ENCODE assay signal across 8 mouse cellular contexts in the genomic region with DNA sequence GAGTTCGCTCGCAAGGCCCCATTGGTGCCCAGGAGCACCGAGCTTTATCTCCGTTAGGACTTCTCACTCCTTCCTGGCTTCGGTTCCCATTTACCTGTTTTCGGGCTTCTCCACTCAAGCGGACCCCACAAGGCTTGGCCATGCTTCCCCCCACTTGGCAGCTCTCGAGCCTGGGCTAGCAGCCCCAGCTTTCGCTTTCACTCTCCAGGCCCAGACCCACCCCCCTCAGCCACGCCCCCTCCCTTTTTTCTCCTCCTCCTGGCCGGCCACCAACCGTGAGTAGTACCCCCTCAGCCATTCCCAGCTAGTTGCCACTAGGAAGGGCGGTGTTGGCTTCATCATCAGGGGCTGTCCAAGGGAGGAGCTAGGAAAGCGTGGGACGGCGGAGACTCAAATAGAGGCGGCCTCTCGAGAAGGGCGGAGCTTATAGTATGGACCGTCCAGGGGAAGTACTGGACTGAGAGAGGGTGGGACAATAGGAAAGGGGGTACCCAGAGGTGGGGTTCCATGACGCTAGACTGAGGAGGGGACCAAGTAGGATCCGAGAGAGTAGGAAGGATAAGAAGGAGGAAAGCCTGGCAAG. TPM values are rescaled to one million over a fixed set of nuclear protein-coding genes. Genes with fewer than 3 reads are reported as not detected.
A peak's percentile ranks its signal among the peaks of the same experiment; 100 is the strongest.
DNase-seq lines count a peak whose midpoint lies in the region; ATAC-seq and TF ChIP-seq lines count a peak whose summit lies in the region.

A gene (minus strand): TSS at position 366 of the 583 bp plus-strand sequence.

- peak within 1 kb of the TSS; percentile 94 for H3K4me3 ChIP-seq in bone marrow macrophage, adult 2 months (ENCODE audit: insufficient read depth, low read length)
- H3K4me3 ChIP-seq in embryonic fibroblast, embryonic 13.5 days (ENCODE audit: insufficient read depth, low read length), result peak within 1 kb of the TSS; percentile 96
- peak within 1 kb of the TSS; percentile 96 for H3K4me3 ChIP-seq in kidney, embryonic 14.5 days (ENCODE audit: low read length)
- H3K4me3 ChIP-seq in limb, embryonic 15.5 days, result peak within 1 kb of the TSS; percentile 79

- H3K4me1 ChIP-seq in bone marrow macrophage, adult 2 months (ENCODE audit: control insufficient read depth, insufficient read depth, low read length), result peaks cover 8% of the 10 kb centered on the region
- 0 out of 2 replicates have a peak, but pooled peaks cover 4% of the 10 kb centered on the region for H3K4me1 ChIP-seq in embryonic fibroblast, embryonic 13.5 days (ENCODE audit: control insufficient read depth, insufficient read depth, low read length)
- H3K4me1 ChIP-seq in kidney, embryonic 14.5 days (ENCODE audit: control insufficient read depth, insufficient read depth, low read length), result peaks cover 17% of the 10 kb centered on the region
- H3K4me1 ChIP-seq in limb, embryonic 15.5 days, result peaks cover 28% of the 10 kb centered on the region

- no peaks in the 10 kb centered on the region for H3K27me3 ChIP-seq in kidney, embryonic 14.5 days (ENCODE audit: control insufficient read depth, insufficient read depth, low read length)
- no peaks in the 10 kb centered on the region for H3K27me3 ChIP-seq in limb, embryonic 15.5 days
- H3K27me3 ChIP-seq in splenic B cell, adult 2 months (ENCODE audit: control insufficient read depth, insufficient read depth, low read length, poor library complexity, severe bottlenecking), result no peaks in the 10 kb centered on the region

- H3K27ac ChIP-seq in bone marrow macrophage, adult 2 months (ENCODE audit: insufficient read depth, low read depth, low read length), result peak within 1 kb of the TSS; percentile 95
- H3K27ac ChIP-seq in embryonic fibroblast, embryonic 13.5 days (ENCODE audit: insufficient read depth, low read length), result peak within 1 kb of the TSS; percentile 92
- peak within 1 kb of the TSS; percentile 95 for H3K27ac ChIP-seq in kidney, embryonic 14.5 days (ENCODE audit: low read depth, low read length)
- H3K27ac ChIP-seq in limb, embryonic 15.5 days, result peak within 1 kb of the TSS; percentile 97

- peak; percentile 97 for ATAC-seq in kidney, embryonic 14.5 days (ENCODE audit: low FRiP score, low TSS enrichment)
- ATAC-seq in limb, embryonic 15.5 days (ENCODE audit: insufficient number of reproducible peaks, low FRiP score, low TSS enrichment, low read depth), result peak; percentile 94

- H3K9me3 ChIP-seq in kidney, embryonic 14.5 days (ENCODE audit: control insufficient read depth, low read length), result no peaks in the 10 kb centered on the region
- H3K9me3 ChIP-seq in limb, embryonic 15.5 days, result no peaks in the 10 kb centered on the region

- peak; percentile 95 for DNase-seq in A20 (ENCODE audit: low read depth, low spot score)
- peak; percentile 98 to 99 for DNase-seq in heart, adult 9 months (ENCODE audit: low spot score in 2 of 2)
- peak; percentile 83 to 91 for DNase-seq in monocyte, adult 2 months (ENCODE audit: low read depth in 1 of 2, low spot score in 2 of 2)
- peak; percentile 92 for DNase-seq in splenic B cell, adult 2 months (ENCODE audit: low read depth, low spot score)

- peak within 1 kb of the TSS; percentile 80 for H3K9ac ChIP-seq in kidney, embryonic 14.5 days (ENCODE audit: low read depth, low read length)
- peak within 1 kb of the TSS; percentile 68 for H3K9ac ChIP-seq in limb, embryonic 15.5 days

- TF ChIP-seq CTCF in bone marrow macrophage, adult 2 months (IDR thresholded peaks at IDR 0.05; ENCODE audit: low read depth, low read length), result no peak
- no peak for TF ChIP-seq CTCF in embryonic fibroblast, embryonic 13.5 days (IDR thresholded peaks at IDR 0.05; ENCODE audit: borderline replicate concordance, insufficient read depth, low read length)

- TF ChIP-seq POLR2A in bone marrow macrophage, adult 2 months (IDR thresholded peaks at IDR 0.05; ENCODE audit: borderline replicate concordance, low read depth, low read length), result no peak
- peak; percentile 83 for TF ChIP-seq POLR2A in embryonic fibroblast, embryonic 13.5 days (IDR thresholded peaks at IDR 0.05; ENCODE audit: low read depth, low read length)

- WGBS in kidney, embryonic 14.5 days, result under 1% methylated on average over 22 of the region's 22 CpGs
- WGBS in limb, embryonic 15.5 days, result under 1% methylated on average over 22 of the region's 22 CpGs

- peaks cover 26% of the 10 kb centered on the region for H3K36me3 ChIP-seq in kidney, embryonic 14.5 days (ENCODE audit: control insufficient read depth, insufficient read depth, low read length)
- peaks cover 42% of the 10 kb centered on the region for H3K36me3 ChIP-seq in limb, embryonic 15.5 days
- H3K36me3 ChIP-seq in splenic B cell, adult 2 months (ENCODE audit: control insufficient read depth, insufficient read depth, low read length, poor library complexity, severe bottlenecking), result peaks cover 3% of the 10 kb centered on the region; the same call in 1 of the 2 replicates

- peak within 1 kb of the TSS; percentile 89 for H3K4me2 ChIP-seq in kidney, embryonic 14.5 days (replicated peaks; ENCODE audit: low read depth, low read length)
- H3K4me2 ChIP-seq in limb, embryonic 15.5 days, result peak within 1 kb of the TSS; percentile 88

RNA-seq across cellular contexts. Expression of the gene that starts here (rescaled TPM):
- polyA plus RNA-seq in bone marrow macrophage, adult 2 months (2012; ENCODE audit: insufficient read depth, insufficient read length, missing spikeins), result 219 and 291 TPM in 2 replicates
- 169 and 242 TPM in 2 replicates for polyA plus RNA-seq in embryonic fibroblast, embryonic 13.5 days (2011; ENCODE audit: insufficient read length, low read depth, missing spikeins)
- 224 and 286 TPM in 2 replicates for polyA plus RNA-seq in kidney, embryonic 14.5 days (2014; fragmentation: Nextera tagmentation; extraction: Ambion mirVana)
- 239 and 241 TPM in 2 replicates for polyA plus RNA-seq in limb, embryonic 15.5 days (2015; fragmentation: Nextera tagmentation; extraction: Ambion mirVana)

Comparison
In these comparisons a context has a peak if more than half of its experiments do, and no peak if none do; other contexts are left out.
1. Peak in every context shown above with its lines: DNase-seq, ATAC-seq, H3K4me3 ChIP-seq and H3K27ac ChIP-seq.